Mouse (Mus musculus) neutrophil, adult 83 days (primary cell): Measurements from ENCODE around the gene Baz1a. TPM values are rescaled to one million over a fixed set of nuclear protein-coding genes. Genes with fewer than 3 reads are reported as not detected.

Source experiments
- total RNA-seq, 2 experiments: library from RNA; stranded (reverse); gene quantifications; one replicate each; pipeline ENCODE4 v1.2.4; 2023

Gene Baz1a
- total RNA-seq = 100 to 1,000 TPM; 148 to 156 TPM

DNA sequence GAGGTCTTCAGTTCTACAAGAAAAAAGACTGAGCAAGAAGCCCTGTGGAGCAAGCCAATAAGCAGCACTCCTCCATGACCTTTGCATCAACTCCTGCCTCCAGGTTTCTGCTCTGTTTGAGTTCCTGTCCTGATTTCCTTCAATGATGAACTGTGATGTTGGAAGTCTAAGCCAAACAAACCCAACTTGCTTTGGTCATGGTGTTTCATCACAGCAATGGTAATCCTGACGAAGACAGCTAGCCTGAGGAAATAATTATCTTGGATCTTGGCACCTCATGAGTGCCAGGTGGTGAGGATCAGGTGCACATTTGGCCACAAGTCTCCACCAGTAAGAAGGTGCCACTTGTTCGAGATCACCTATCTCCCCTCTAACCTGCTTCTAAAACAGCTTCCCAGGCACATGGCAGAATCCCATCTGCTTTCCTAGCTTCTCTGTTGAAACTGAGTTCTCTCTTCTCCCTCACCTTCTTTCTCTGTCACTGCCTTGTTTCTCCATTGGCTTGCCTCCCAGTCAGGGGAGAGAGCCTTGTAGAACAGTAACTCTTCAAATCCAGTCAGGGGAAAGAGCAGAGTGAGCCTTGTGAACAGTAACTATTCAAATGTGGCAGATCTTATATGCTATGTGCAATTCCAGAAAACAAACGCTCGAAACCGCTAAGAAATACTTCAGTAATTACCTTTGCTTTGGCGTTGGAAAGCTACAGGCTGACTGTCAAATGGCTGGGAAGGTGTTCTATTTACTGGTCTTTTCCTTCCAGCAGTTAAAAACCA lies at the start of gene Baz1a:
TSS of gene Baz1a (minus strand) at position 723 of the 773 bp plus-strand sequence.

DNA sequence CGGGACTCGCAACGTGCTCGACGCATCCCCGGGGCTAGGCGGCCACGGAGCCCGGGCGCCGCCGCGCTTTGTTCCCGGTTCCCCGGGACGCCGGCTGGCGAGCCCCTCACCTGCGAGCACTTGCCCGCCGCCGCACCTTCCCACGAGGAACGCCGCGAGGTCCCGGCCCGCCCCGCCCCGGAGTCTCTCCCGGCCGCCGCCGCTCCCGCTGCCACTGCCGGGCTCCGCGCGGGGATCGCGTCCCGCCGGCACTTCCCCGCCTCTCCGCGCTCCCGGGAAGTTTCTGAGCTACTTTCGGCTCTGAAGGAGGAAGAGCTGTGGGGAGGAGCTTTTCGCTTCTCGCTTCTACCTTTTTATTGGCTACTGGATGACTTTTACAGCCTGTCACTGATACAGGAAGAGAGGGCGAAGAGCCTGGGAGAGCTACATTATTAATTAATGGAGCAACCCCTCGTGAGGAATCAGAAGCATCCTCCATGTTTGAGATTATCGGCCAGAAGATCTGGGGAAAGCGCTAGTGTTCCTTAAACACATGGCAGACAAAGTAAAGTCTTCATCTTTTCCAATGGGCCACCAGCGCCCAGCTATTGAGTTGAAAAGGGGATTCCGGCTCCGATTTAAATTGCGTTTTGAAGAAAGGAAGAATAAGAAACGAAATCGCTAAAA lies 28.0 kb downstream of the Baz1a start, which contains the start of gene Gm20403:
TSS of gene Gm20403 (minus strand) at position 478 of the 666 bp plus-strand sequence.

DNA sequence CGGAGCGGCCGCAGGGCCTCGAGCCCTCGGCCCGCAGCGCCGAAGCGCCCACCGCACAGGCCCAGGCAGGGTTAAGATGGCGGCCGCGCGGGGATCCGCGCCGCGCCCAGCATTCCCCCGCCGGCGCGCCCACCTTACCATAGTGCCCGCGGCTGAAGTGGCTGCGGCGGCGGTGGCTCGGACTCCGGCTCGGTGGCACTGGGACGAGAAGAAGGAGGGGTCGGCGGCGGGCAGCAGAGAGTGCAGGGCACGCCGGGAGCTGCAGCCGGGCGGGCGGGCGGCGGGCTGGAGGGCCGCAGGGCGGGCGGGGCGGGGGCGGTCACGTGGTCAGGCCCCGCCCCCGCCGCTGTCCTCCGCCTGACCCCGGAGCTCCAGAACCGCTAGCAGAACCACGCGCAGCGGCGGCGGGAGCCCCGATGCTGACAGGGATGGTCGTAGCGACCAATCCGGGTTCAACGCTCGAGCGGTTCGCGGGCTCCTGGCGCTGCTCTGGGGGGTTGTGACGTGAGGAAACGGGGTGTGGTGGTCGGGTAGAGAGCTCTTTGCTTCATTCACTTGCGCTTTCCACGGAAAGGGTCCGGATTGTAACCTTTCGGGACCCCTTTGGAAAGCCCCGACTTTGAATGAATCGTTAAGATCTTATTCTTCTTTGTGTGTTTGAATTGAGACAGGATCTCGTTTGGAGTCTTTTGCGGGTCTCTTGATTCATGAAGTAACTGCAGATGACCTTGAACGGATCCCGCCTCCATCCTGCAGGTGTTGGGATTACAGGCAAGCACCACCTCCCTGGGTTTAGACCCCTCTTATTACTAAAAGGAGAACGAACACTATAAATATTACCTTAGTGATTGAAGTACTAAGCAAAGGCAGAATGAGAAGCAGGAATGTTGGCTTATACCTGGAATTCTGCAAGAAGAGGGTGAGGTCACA lies 151.3 kb downstream of the Baz1a start, which contains the start of gene Cfl2:
TSS of gene Cfl2 (minus strand) at position 272 of the 930 bp plus-strand sequence.

Other genes with a start within 250 kb of the Baz1a start
- gene Snx6, start 218.6 kb downstream of the Baz1a start, total RNA-seq = 10 to 100 TPM; 61.8 to 71.8 TPM
- 10 to 100 TPM; 15.8 to 17.6 TPM for gene Cfl2, start 151.5 kb downstream of the Baz1a start, total RNA-seq
- gene Gm20403, start 27.8 kb downstream of the Baz1a start, total RNA-seq = not detected
- gene 2700097O09Rik, start 65.8 kb upstream of the Baz1a start, total RNA-seq = 1 to 10 TPM; 4.1 to 4.5 TPM
- 10 to 100 TPM; 37.2 to 37.5 TPM for gene Srp54a, start 65.9 kb upstream of the Baz1a start, total RNA-seq
- gene Fam177a, start 110.1 kb upstream of the Baz1a start, total RNA-seq = 1 to 10 TPM; 3.9 to 5.9 TPM
- 10 to 100 TPM; 21.0 to 32.6 TPM for gene Srp54b, start 140.8 kb upstream of the Baz1a start, total RNA-seq
- 1 to 10 TPM; 3.8 to 5.9 TPM for gene 1700047I17Rik2, start 185.2 kb upstream of the Baz1a start, total RNA-seq
- gene Srp54c, start 215.8 kb upstream of the Baz1a start, total RNA-seq = 10 to 100 TPM; 11.2 to 15.6 TPM